Mouse (Mus musculus) lung, postnatal 0 days (tissue): ENCODE results near the gene Abr.

Source experiments
- CTCF ChIP-seq: IDR thresholded peaks from 2 replicates; pipeline ENCODE4 v1.5.1; 2016; ENCODE audit warnings: antibody characterized with exemption, mild to moderate bottlenecking
- EP300 ChIP-seq: IDR thresholded peaks from 2 replicates; pipeline ENCODE4 v1.6.1; 2016; ENCODE audit warnings: antibody characterized with exemption, mild to moderate bottlenecking, control low read depth

- TF ChIP-seq CTCF: no peak
- no peak for TF ChIP-seq EP300
These were observed 171.9 kb downstream of the Abr start for GRCm38 (mm10) chr11:76450202-76450561.
